In the genomic region with DNA sequence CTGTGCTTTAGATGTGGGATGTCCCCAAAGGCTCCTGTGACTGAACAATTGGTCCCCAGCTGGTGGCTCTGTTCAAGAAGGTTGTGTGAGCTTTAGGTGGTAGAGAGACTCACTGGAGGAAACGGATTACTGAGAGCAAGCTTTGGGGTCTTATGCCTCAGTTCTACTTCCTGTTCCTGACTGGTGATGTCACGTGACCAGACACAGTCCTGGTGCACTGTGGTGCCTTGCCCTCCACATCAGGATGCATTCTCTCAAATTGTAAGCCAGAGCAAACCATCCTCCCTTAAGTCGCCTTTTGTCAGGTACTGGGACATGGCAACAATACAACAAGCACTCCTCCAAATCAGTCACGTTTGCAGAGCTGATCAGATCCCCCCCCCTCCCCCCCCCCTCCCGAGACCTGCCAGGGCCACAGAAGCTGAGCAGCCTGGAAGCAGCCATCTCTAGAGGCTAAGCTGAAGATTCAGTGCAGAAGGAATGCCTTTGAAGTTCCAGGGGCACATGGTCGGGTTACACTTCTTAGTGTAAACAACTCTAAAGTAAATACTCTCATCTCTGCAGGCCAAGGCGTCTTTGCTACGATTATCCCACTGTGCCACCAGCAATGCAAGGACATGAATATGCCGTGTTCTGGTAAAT, we compare ENCODE assay signal across 10 mouse cellular contexts.
DNase-seq lines count a peak whose midpoint lies in the region; ATAC-seq lines count a peak whose summit lies in the region.
"Had no signal": no experiment of that assay in that cellular context is flagged by ENCODE, and none has a peak within 500 bp of the region (broad histone marks: within the 10 kb centered on the region; RNA-seq: fewer than 3 reads in every experiment).

No protein-coding gene starts in this region.

- H3K27ac ChIP-seq in heart, embryonic 11.5 days (ENCODE audit: low read depth, low read length): peak overlapping the region; percentile 38; the same call in 1 of the 2 replicates
- no peak overlapping the region for H3K27ac ChIP-seq in forebrain, embryonic 13.5 days
- H3K27ac ChIP-seq: liver, embryonic 12.5 days had no signal

- no peaks in the 10 kb centered on the region for H3K9me3 ChIP-seq in heart, embryonic 11.5 days (replicated peaks; ENCODE audit: control insufficient read depth, low read length)
- H3K9me3 ChIP-seq in forebrain, embryonic 13.5 days (replicated peaks): no peaks in the 10 kb centered on the region

- ATAC-seq in heart, embryonic 11.5 days (replicated peaks; ENCODE audit: insufficient number of reproducible peaks, low FRiP score, low TSS enrichment): 0 out of 2 replicates have a peak, but pooled peaks have one; percentile 20
- peak; percentile 16 for ATAC-seq in forebrain, embryonic 13.5 days
- ATAC-seq: liver, embryonic 12.5 days had no signal

- no peak overlapping the region for H3K9ac ChIP-seq in heart, embryonic 11.5 days (ENCODE audit: low read depth, low read length)
- H3K9ac ChIP-seq in forebrain, embryonic 13.5 days: no peak overlapping the region
- H3K9ac ChIP-seq: liver, embryonic 12.5 days had no signal

- H3K4me2 ChIP-seq in heart, embryonic 11.5 days: no peak overlapping the region
- H3K4me2 ChIP-seq in forebrain, embryonic 13.5 days: no peak overlapping the region
- H3K4me2 ChIP-seq: liver, embryonic 12.5 days had no signal

- no peaks in the 10 kb centered on the region for H3K36me3 ChIP-seq in heart, embryonic 11.5 days (ENCODE audit: control insufficient read depth, insufficient read depth, low read length)
- no peaks in the 10 kb centered on the region for H3K36me3 ChIP-seq in forebrain, embryonic 13.5 days (ENCODE audit: poor library complexity, severe bottlenecking)
- H3K36me3 ChIP-seq: liver, embryonic 12.5 days had no signal

- H3K4me1 ChIP-seq in heart, embryonic 11.5 days (ENCODE audit: control insufficient read depth, insufficient read depth, low read length): peaks cover 8% of the 10 kb centered on the region; the same call in 1 of the 2 replicates
- peaks cover 23% of the 10 kb centered on the region for H3K4me1 ChIP-seq in forebrain, embryonic 13.5 days
- H3K4me1 ChIP-seq: liver, embryonic 12.5 days had no signal

- no peak overlapping the region for H3K4me3 ChIP-seq in heart, embryonic 11.5 days (ENCODE audit: low read depth, low read length)
- no peak overlapping the region for H3K4me3 ChIP-seq in forebrain, embryonic 13.5 days
- H3K4me3 ChIP-seq: liver, embryonic 12.5 days had no signal

- no peak for DNase-seq in heart, adult 11 months
- peak; percentile 12 for DNase-seq in ZHBTc4 (ENCODE audit: low read depth, low spot score)
- DNase-seq in lung, postnatal 14 days: peak; percentile 15
- DNase-seq in spleen, adult 12 weeks (ENCODE audit: low spot score): no peak
- DNase-seq in spleen, adult 18-20 months: no peak
- no peak for DNase-seq in thymus, postnatal 25 days
- DNase-seq: B cell, adult 2 months had no signal

- H3K27me3 ChIP-seq in heart, embryonic 11.5 days (ENCODE audit: control insufficient read depth, insufficient read depth, low read length): no peaks in the 10 kb centered on the region
- H3K27me3 ChIP-seq in forebrain, embryonic 13.5 days: no peaks in the 10 kb centered on the region
- H3K27me3 ChIP-seq: liver, embryonic 12.5 days had no signal

- 14% methylated on average over 9 of the region's 9 CpGs for WGBS in heart, embryonic 11.5 days (ENCODE audit: insufficient replicate concordance)
- 36% methylated on average over 9 of the region's 9 CpGs for WGBS in forebrain, embryonic 13.5 days

Comparison
In these comparisons a context has a peak if more than half of its experiments do, and no peak if none do; other contexts are left out.
1. DNase-seq: peak in ZHBTc4 (single experiment) and lung, postnatal 14 days (single experiment); none in heart, adult 11 months (single experiment), spleen, adult 12 weeks (single experiment), spleen, adult 18-20 months (0 of 2) and thymus, postnatal 25 days (single experiment).